Mouse (Mus musculus) C2C12 (cell line): ENCODE data around the gene Pm20d2. TPM values are rescaled to one million over a fixed set of nuclear protein-coding genes. Genes with fewer than 3 reads are reported as not detected.

Experiments used
- H3K27me3 ChIP-seq: one replicate; pipeline ENCODE4 v1.6.1; 2011; ENCODE audit not compliant: control insufficient read depth, insufficient read depth, insufficient read length
- H3K36me3 ChIP-seq: one replicate; pipeline ENCODE4 v1.6.1; 2011; ENCODE audit not compliant: control insufficient read depth, insufficient read depth
- H3K4me3 ChIP-seq: one replicate; pipeline ENCODE4 v1.5.1; 2011; ENCODE audit warnings: mild to moderate bottlenecking, control low read depth; ENCODE audit not compliant: poor library complexity, insufficient read depth, severe bottlenecking
- H3K79me2 ChIP-seq: one replicate; pipeline ENCODE4 v1.6.1; 2011; ENCODE audit not compliant: control insufficient read depth, insufficient read depth
- H3K79me3 ChIP-seq: one replicate; pipeline ENCODE4 v1.6.1; 2011; ENCODE audit warnings: low read depth, control low read depth
- H3ac ChIP-seq: one replicate; pipeline ENCODE3; 2011; ENCODE audit warnings: low read depth; ENCODE audit not compliant: control insufficient read depth, insufficient read length
- CEBPB ChIP-seq: IDR thresholded peaks from one replicate; pipeline ENCODE4 v1.6.1; 2011; ENCODE audit warnings: low read depth, mild to moderate bottlenecking, control low read depth, moderate library complexity
- CTCF ChIP-seq: IDR thresholded peaks from one replicate; pipeline ENCODE4 v1.5.1; 2011; ENCODE audit not compliant: control insufficient read depth, insufficient read depth, insufficient read length
- FOSL1 ChIP-seq: IDR thresholded peaks from one replicate; pipeline ENCODE4 v1.8.0; 2011; ENCODE audit warnings: mild to moderate bottlenecking, low read length; ENCODE audit not compliant: poor library complexity, insufficient read depth, severe bottlenecking
- MAX ChIP-seq: IDR thresholded peaks from one replicate; pipeline ENCODE4 v1.6.1; 2011; ENCODE audit warnings: mild to moderate bottlenecking, control low read depth
- MYOD1 ChIP-seq: IDR thresholded peaks from one replicate; pipeline ENCODE4 v1.6.1; 2011; ENCODE audit warnings: low read depth; ENCODE audit not compliant: control insufficient read depth, insufficient read length
- MYOG ChIP-seq: IDR thresholded peaks from one replicate; pipeline ENCODE4 v1.6.1; 2011; ENCODE audit not compliant: control insufficient read depth, insufficient read length; ENCODE audit errors: extremely low read depth
- USF1 ChIP-seq: IDR thresholded peaks from one replicate; pipeline ENCODE4 v1.6.1; 2011; ENCODE audit warnings: low read depth, mild to moderate bottlenecking, control low read depth, moderate library complexity
- polyA plus RNA-seq: library from polyadenylated mRNA; unstranded; fragments of >200 nt; fragmentation: generic; extraction: Trizol; gene quantifications from one replicate; pipeline ENCODE4 v1.2.1, GENCODE M21; 2012; ENCODE audit warnings: missing spikeins

Gene Pm20d2
- polyA plus RNA-seq, 1 experiment: not detected

DNA sequence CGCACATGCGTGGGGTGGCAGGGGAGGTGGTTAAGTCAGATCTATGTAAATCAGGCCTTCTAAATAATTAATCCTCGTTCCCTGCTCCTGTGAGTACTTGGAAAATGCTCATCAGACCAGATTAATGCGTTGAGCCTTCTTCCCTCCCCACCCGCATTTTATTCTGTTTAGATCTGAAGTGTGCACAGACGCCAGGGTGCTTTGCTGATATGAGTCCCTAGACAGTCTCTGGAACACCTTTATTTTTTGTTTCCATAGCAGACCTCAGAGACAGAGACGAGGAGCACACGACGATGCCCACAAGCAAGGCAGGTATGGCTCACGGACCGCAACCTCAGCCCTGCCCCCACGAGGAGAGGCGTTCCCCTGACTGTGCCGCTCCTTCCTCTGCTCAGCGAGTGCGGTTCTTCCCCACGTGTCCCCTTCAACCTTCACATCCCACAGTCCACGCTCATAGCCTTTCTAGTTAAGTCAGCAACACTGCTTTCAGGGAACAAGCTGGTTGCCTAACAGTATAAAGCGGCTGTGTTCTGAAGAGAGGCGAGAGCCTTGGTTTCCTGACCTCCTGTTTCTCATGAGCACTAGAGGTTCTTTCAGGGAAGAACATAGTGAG is 42.8 kb downstream of the Pm20d2 start:
- H3K79me2 ChIP-seq: no peaks in the 10 kb centered on the region
- H3ac ChIP-seq: no peak overlapping the region
- no peaks in the 10 kb centered on the region for H3K79me3 ChIP-seq
- TF ChIP-seq FOSL1: no peak
- TF ChIP-seq MAX: no peak
- no peak for TF ChIP-seq MYOD1
- no peak for TF ChIP-seq CTCF
- TF ChIP-seq MYOG: no peak
- no peak for TF ChIP-seq USF1
- no peak for TF ChIP-seq CEBPB
- H3K36me3 ChIP-seq: no peaks in the 10 kb centered on the region
- H3K4me3 ChIP-seq: no peak overlapping the region
- H3K27me3 ChIP-seq: peaks cover 17% of the 10 kb centered on the region

DNA sequence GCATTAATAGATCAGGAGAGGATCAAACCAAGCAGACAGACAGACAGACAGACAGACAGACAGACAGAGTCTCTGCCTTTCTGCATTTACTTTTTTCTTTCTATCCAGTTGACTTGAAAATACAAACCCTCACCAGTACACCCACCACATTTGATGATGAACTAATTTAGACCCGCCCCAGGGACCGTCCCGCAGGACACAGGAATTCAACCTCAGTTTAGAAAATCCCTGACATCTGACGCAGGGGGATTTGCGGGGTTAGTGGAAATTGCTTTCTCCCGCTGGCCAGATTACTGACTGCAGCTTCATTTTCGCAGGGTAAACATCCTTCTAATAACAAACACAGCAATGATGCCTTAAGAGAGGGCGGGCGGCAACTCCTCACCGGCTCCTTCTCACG is 57.3 kb downstream of the Pm20d2 start, which contains the start of gene Gabrr1:
TSS of gene Gabrr1 (plus strand) at position 301 of the 400 bp plus-strand sequence.
- TF ChIP-seq USF1 (no peak), CTCF (no peak), CEBPB (no peak), MAX (no peak), MYOD1 (no peak), FOSL1 (no peak), MYOG (no peak)
- no peak within 1 kb of the TSS for H3K4me3 ChIP-seq
- H3K27me3 ChIP-seq: peaks cover 4% of the 10 kb centered on the region
- H3K79me3 ChIP-seq: no peaks in the 10 kb centered on the region
- H3ac ChIP-seq: no peak within 1 kb of the TSS
- H3K79me2 ChIP-seq: no peaks in the 10 kb centered on the region
- H3K36me3 ChIP-seq: no peaks in the 10 kb centered on the region

- Histone ChIP-seq H3K79me3 (no peaks in the 10 kb centered on the region), H3K79me2 (no peaks in the 10 kb centered on the region), H3ac (no peak overlapping the region), H3K27me3 (no peaks in the 10 kb centered on the region), H3K36me3 (no peaks in the 10 kb centered on the region), H3K4me3 (no peak overlapping the region)
- TF ChIP-seq MAX (no peak), MYOG (no peak), FOSL1 (no peak), CTCF (no peak), USF1 (no peak), MYOD1 (no peak), CEBPB (no peak)
These were observed 64.0 kb downstream of the Pm20d2 start for GRCm38 (mm10) chr4:33125409-33126084.

DNA sequence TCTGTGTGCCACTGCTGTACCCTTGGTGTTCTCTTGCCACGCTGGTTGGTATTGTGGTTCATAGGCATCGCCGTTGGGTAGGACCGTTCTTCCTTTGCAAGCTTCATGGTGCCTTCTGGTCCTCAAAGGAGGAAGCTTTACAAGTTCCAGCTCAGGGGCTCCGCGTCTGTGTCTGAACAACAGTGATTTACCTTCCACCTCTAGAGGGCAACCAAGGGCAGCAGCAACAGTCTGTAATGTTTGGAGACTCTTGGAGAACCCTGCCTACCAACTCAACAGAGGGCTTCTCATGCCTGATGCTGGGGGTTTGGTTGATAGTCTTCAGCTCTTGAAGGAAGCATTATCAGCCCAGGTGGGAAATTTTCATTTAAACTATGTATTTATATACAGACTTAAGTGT is 65.0 kb downstream of the Pm20d2 start:
- Histone ChIP-seq H3K27me3 (no peaks in the 10 kb centered on the region), H3ac (no peak overlapping the region), H3K36me3 (no peaks in the 10 kb centered on the region), H3K79me2 (no peaks in the 10 kb centered on the region), H3K79me3 (no peaks in the 10 kb centered on the region), H3K4me3 (no peak overlapping the region)
- TF ChIP-seq MYOG (no peak), CTCF (no peak), FOSL1 (no peak), MYOD1 (no peak), CEBPB (no peak), MAX (no peak), USF1 (no peak)

Other genes starting within 250 kb of the Pm20d2 start
- 0.63 TPM for gene Ankrd6, start 238.9 kb downstream of the Pm20d2 start, polyA plus RNA-seq
- gene Rragd, start 206.7 kb downstream of the Pm20d2 start, polyA plus RNA-seq: 4.9 TPM
- 42.7 TPM for gene Ube2j1, start 158.3 kb downstream of the Pm20d2 start, polyA plus RNA-seq
- 0.11 TPM for gene Gabrr2, start 126.7 kb downstream of the Pm20d2 start, polyA plus RNA-seq
- gene Gabrr1, start 57.2 kb downstream of the Pm20d2 start, polyA plus RNA-seq: 0.01 TPM
- not detected for gene Srsf12, start 19.3 kb upstream of the Pm20d2 start, polyA plus RNA-seq
- 9.1 TPM for gene Pnrc1, start 100.4 kb upstream of the Pm20d2 start, polyA plus RNA-seq
- 5.1 TPM for gene Rngtt, start 120.6 kb upstream of the Pm20d2 start, polyA plus RNA-seq